Mouse (Mus musculus) intestine, embryonic 14.5 days (tissue): ENCODE results near the gene Olfr147. TPM values are rescaled to one million over a fixed set of nuclear protein-coding genes. Genes with fewer than 3 reads are reported as not detected.
"Not testable (repeated sequence)": the region's sequence is repeated elsewhere in the genome, so short reads cannot be mapped to it uniquely, and the experiment has no call there.

ENCODE experiments used
- ATAC-seq: fragments of 200-750 bp; cut with Nextera tagmentation; replicated peaks from 2 replicates; pipeline ENCODE4 v1.8.0; 2017; ENCODE audit warnings: low read depth, moderate number of reproducible peaks, moderate TSS enrichment, moderate library complexity; ENCODE audit not compliant: low FRiP score, low TSS enrichment
- DNase-seq: peaks from one replicate; pipeline ENCODE4 v3.0.0-alpha.2; 2018; ENCODE audit warnings: low spot score
- H3K27ac ChIP-seq: fragments of 300-500 bp; sonication (generic); 2 replicates; pipeline ENCODE4 v1.5.1; 2014; ENCODE audit warnings: low read depth, mild to moderate bottlenecking, control low read depth
- H3K27me3 ChIP-seq: fragments of 300-500 bp; sonication (generic); replicated peaks from 2 replicates; pipeline ENCODE4 v1.6.1; 2014; ENCODE audit warnings: low read length, control low read depth; ENCODE audit not compliant: control insufficient read depth, insufficient read depth
- H3K36me3 ChIP-seq: fragments of 300-500 bp; sonication (generic); 2 replicates; pipeline ENCODE4 v1.6.1; 2014; ENCODE audit warnings: low read length, control low read depth; ENCODE audit not compliant: control insufficient read depth, insufficient read depth
- H3K4me1 ChIP-seq: fragments of 300-500 bp; sonication (generic); replicated peaks from 2 replicates; pipeline ENCODE4 v1.6.1; 2014; ENCODE audit warnings: low read length, control low read depth, mixed read lengths; ENCODE audit not compliant: control insufficient read depth, insufficient read depth
- H3K4me2 ChIP-seq: fragments of 300-500 bp; sonication (generic); 2 replicates; pipeline ENCODE4 v1.6.1; 2014; ENCODE audit warnings: low read length
- H3K4me3 ChIP-seq: fragments of 300-500 bp; sonication (generic); 2 replicates; pipeline ENCODE4 v1.5.1; 2014; ENCODE audit warnings: low read depth, low read length, control low read depth, mixed read lengths
- H3K9ac ChIP-seq: fragments of 300-500 bp; sonication (generic); 2 replicates; pipeline ENCODE4 v1.6.1; 2014; ENCODE audit warnings: mild to moderate bottlenecking, low read length
- H3K9me3 ChIP-seq: fragments of 300-500 bp; sonication (generic); 2 replicates; pipeline ENCODE4 v1.6.1; 2016; ENCODE audit warnings: low read length, control low read depth; ENCODE audit not compliant: control insufficient read depth
- WGBS: fragments of 180-500 bp; shearing (Covaris S2); extraction: QIAGEN DNeasy Blood & Tissue Kit; methylation state at CpG from one replicate; pipeline ENCODE4 v1.1.7; 2014; 5-methylcytosine and 5-hydroxymethylcytosine counted together
- polyA plus RNA-seq: library from polyadenylated mRNA; unstranded; fragments of >200 nt; fragmentation: Nextera tagmentation; extraction: Ambion mirVana; gene quantifications from 2 replicates; pipeline ENCODE4 v1.2.1, GENCODE M21; 2014

The Olfr147 gene
- not detected in 2 replicates for polyA plus RNA-seq

DNA sequence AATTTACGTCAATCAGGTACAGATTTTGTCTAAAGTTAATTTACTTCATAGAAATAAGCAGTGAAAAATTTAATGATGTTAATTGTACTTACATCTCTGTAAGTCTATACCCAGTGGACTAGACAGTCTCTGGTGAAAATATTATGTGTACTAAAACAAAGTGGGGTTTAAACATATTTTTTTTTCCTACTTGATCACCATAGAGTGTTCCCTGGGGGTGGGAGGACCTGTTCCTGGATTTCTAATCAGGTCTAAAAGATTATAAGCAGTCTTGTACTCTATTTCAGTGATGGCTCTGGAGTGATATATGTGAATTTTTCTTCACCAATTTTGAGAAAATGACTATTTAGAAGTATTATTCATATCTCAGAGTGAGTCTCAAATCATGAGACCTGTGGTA, at the start of gene Olfr147:
Gene Olfr147 (plus strand): TSS at position 301 of the 400 bp plus-strand sequence.
- Histone ChIP-seq H3K36me3 (no peaks in the 10 kb centered on the region), H3K4me1 (no peaks in the 10 kb centered on the region), H3K4me2 (no peak within 1 kb of the TSS), H3K27me3 (no peaks in the 10 kb centered on the region), H3K4me3 (no peak within 1 kb of the TSS), H3K9me3 (no peaks in the 10 kb centered on the region), H3K27ac (no peak within 1 kb of the TSS), H3K9ac (no peak within 1 kb of the TSS)
- 93% methylated on average over 1 of the region's 1 CpGs for WGBS
- no peak for DNase-seq
- no peak for ATAC-seq

DNA sequence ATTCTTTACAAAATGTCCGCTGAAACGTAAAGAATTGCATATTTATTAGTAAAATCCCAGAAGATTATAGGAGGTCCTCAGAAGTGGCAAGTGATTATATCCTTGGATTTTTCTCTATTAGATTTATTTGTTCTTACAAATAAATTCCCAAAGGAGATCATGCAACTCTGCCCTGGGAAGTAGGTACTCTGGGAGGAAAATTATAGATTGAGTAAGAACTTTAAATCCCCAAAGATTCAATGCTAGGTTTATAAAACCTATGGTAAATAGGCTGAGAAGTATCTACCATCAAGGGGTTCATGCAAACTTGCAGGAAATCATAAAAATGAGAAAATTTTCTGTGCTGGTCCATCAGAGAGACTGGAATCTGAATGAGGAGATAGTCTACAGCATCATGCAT, 34.9 kb upstream of the Olfr147 start, which contains the start of gene Olfr250:
Gene Olfr250 (plus strand): TSS at position 301 of the 400 bp plus-strand sequence.
- no peaks in the 10 kb centered on the region for H3K36me3 ChIP-seq

DNA sequence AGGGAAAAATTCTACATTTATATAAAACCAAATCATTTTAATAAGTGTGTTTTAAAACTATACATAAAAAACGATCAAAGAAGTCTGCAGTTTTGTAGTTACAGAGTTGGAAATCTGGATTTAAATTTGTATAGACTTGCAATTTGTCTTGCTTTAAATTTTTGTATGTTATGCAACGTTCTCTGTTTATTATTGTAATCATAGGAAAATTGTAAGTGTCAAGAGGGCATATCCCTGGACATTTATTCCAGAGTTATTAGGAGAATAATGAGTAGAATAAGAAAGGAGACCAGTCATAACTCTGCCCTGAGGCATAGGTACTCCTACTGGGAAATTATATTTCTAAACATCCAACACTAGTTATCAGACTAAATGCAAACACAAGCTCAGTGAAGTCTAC, 24.7 kb upstream of the Olfr147 start, which contains the start of gene Olfr251:
Gene Olfr251 (plus strand): TSS at position 301 of the 400 bp plus-strand sequence.
- no peak for ATAC-seq
- Histone ChIP-seq H3K9ac (no peak within 1 kb of the TSS), H3K4me3 (no peak within 1 kb of the TSS), H3K27ac (no peak within 1 kb of the TSS), H3K36me3 (no peaks in the 10 kb centered on the region), H3K4me1 (no peaks in the 10 kb centered on the region), H3K27me3 (no peaks in the 10 kb centered on the region), H3K9me3 (no peaks in the 10 kb centered on the region), H3K4me2 (no peak within 1 kb of the TSS)
- 57% methylated on average over 2 of the region's 2 CpGs for WGBS
- DNase-seq = no peak

More for the DNA sequence above, 34.9 kb upstream of the Olfr147 start, which contains the start of gene Olfr250:
- no peaks in the 10 kb centered on the region for H3K4me1 ChIP-seq
- no peak within 1 kb of the TSS for H3K27ac ChIP-seq
- H3K27me3 ChIP-seq = no peaks in the 10 kb centered on the region
- WGBS = 97% methylated on average over 2 of the region's 2 CpGs
- no peak for DNase-seq
- no peaks in the 10 kb centered on the region for H3K9me3 ChIP-seq
- H3K4me2 ChIP-seq = no peak within 1 kb of the TSS
- no peak within 1 kb of the TSS for H3K9ac ChIP-seq
- no peak within 1 kb of the TSS for H3K4me3 ChIP-seq
- ATAC-seq = no peak

DNA sequence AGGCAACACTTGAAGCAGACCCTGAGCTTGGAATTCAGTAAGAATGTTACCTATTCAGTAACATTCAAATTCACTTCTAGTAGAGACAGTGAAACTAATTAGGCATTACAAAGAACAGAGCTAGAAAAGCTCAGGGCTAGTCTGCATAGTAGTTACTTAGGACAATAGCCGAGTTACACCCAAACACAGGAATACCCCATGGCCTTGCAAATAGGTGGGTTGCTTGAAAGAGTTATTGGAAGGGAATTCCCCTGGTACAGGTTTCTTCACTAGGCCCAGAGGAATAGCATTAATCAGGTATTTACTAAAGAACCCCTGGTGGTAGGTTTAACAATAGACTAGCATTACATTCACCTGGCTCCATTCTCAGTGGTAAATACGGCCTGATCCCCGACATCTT, 6.0 kb downstream of the Olfr147 start:
- not testable (repeated sequence) for DNase-seq, H3K27ac ChIP-seq, H3K4me2 ChIP-seq, H3K4me3 ChIP-seq, H3K4me1 ChIP-seq, H3K27me3 ChIP-seq, ATAC-seq, H3K9me3 ChIP-seq, H3K9ac ChIP-seq, H3K36me3 ChIP-seq
- WGBS = 90% methylated on average over 3 of the region's 3 CpGs

DNA sequence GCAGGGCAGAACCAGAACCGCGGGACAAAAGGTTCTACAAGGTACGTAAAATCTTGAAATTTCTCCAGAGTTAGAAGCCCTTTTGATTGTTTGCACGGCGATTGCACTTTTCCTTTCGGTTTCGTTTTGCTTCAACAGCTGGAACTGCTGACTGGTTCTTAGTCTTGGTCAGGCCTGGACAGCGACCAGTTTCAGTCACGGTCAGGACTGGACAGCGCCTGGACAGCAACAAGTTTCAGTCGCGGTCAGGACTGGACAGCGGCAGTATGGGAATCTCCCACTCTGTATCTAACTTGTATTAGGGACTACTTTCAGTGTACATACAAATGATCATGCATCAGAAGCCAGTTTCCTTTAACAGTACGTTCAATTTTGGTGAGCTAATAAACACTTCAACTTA, 12.0 kb downstream of the Olfr147 start:
- not testable (repeated sequence) for ATAC-seq

DNA sequence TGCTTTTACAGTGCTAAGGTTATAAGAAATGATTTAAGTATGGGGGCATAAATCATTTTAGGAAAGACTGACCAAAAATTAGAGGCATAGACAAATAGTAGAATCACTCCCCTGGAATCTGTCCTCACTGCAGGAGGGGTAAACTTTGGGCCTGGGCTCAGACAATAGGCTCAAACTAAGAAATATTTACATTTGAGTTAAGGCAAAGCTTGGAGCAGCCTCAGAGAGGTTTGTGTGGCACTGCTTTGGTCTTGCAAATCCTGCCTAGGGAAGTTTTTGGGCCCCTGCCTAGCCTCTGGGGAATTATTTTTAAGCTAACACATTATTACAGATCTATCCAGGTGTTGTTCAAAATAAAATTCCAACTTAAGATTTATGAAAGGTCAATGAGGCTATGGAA, 22.3 kb downstream of the Olfr147 start:
- H3K36me3 ChIP-seq = no peaks in the 10 kb centered on the region
- no peaks in the 10 kb centered on the region for H3K9me3 ChIP-seq
- no peaks in the 10 kb centered on the region for H3K4me1 ChIP-seq
- H3K27me3 ChIP-seq = no peaks in the 10 kb centered on the region
- no peak overlapping the region for H3K9ac ChIP-seq
- no peak overlapping the region for H3K27ac ChIP-seq
- H3K4me3 ChIP-seq = no peak overlapping the region
- no peak for ATAC-seq
- no peak overlapping the region for H3K4me2 ChIP-seq
- DNase-seq = no peak

More for the DNA sequence above, 12.0 kb downstream of the Olfr147 start:
- H3K4me2 ChIP-seq, H3K36me3 ChIP-seq, H3K4me1 ChIP-seq, H3K9me3 ChIP-seq, H3K27ac ChIP-seq, H3K4me3 ChIP-seq, H3K27me3 ChIP-seq, H3K9ac ChIP-seq: not testable (repeated sequence)
- peak; percentile 67 for DNase-seq
- WGBS = 90% methylated on average over 14 of the region's 14 CpGs

DNA sequence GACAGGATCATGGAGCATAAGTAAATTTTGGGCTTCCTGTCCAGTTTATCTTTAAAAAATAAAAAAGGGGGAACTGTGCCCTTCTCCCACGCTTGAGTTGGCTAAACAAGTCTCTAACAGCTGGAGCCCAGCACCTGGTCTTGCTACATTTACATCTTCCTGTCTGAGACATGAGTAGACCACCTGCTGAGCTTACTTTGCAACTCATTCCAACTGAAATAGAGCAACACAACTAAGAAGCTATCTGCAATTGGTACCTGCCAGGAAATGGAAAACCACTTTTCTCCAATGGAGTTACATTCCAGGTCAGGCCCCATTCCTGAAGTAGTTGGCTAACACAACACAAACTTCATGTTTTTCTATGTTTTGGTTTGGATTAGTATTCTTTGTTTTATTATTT, 25.5 kb downstream of the Olfr147 start:
- Histone ChIP-seq H3K4me2 (no peak overlapping the region), H3K27me3 (no peaks in the 10 kb centered on the region), H3K27ac (no peak overlapping the region), H3K4me3 (no peak overlapping the region), H3K9ac (no peak overlapping the region), H3K4me1 (no peaks in the 10 kb centered on the region), H3K9me3 (no peaks in the 10 kb centered on the region), H3K36me3 (no peaks in the 10 kb centered on the region)
- 41% methylated on average over 1 of the region's 1 CpGs for WGBS
- ATAC-seq = no peak
- DNase-seq = no peak

DNA sequence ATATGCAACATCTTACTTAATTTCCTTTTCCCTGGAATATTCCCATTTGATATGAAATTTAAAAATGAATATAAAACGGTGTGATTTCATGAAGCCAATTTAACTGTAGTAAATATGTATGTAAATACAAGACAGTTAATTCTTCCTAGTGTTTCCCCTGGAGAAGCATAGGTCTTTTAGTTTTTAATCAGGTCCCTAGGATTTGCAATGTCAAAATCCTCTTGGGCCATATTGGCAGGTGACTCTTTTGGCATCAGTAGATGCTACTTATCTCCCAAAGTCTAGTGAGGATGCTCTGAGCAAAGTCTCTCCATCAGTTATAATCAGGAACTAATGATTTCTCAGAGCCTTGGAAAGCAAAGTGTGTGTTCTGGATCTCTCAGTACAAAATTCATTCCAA, 27.7 kb downstream of the Olfr147 start, which contains the start of gene Olfr901:
Gene Olfr901 (plus strand): TSS at position 301 of the 400 bp plus-strand sequence.
- Histone ChIP-seq H3K4me3 (no peak within 1 kb of the TSS), H3K27me3 (no peaks in the 10 kb centered on the region), H3K4me1 (no peaks in the 10 kb centered on the region), H3K9me3 (no peaks in the 10 kb centered on the region), H3K36me3 (no peaks in the 10 kb centered on the region), H3K27ac (no peak within 1 kb of the TSS), H3K4me2 (no peak within 1 kb of the TSS), H3K9ac (no peak within 1 kb of the TSS)
- ATAC-seq (no peak), DNase-seq (no peak)
- WGBS = 90% methylated on average over 1 of the region's 1 CpGs

DNA sequence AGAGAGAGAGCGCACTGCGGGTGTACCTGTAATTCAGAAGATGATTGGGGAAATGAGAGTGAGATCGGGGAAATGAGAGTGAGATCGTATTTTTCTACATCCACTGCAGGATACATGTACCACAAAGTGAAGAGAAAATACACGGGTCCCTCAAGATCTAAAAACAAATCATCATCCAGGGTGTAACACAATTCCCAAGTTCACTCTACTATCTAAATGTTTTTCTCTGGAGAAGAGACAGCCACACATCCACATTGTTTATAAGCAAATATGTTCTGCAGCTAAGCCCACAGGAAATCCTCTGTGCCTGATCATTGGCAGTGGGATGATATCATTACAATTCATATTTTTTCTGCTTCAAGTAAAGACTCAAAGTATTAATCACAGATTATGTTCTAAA, 45.9 kb downstream of the Olfr147 start, which contains the start of gene Olfr902:
Gene Olfr902 (plus strand): TSS at position 301 of the 400 bp plus-strand sequence.
- ATAC-seq (no peak), DNase-seq (no peak)
- Histone ChIP-seq H3K4me3 (no peak within 1 kb of the TSS), H3K27me3 (no peaks in the 10 kb centered on the region), H3K36me3 (no peaks in the 10 kb centered on the region), H3K27ac (no peak within 1 kb of the TSS), H3K9ac (no peak within 1 kb of the TSS), H3K4me2 (no peak within 1 kb of the TSS), H3K9me3 (no peaks in the 10 kb centered on the region), H3K4me1 (no peaks in the 10 kb centered on the region)
- 90% methylated on average over 5 of the region's 5 CpGs for WGBS
